Mouse (Mus musculus) liver, postnatal 0 days (tissue): Measurements from ENCODE around the gene Cox8c. TPM values are rescaled to one million over a fixed set of nuclear protein-coding genes. Genes with fewer than 3 reads are reported as not detected.

Experiments used
- ATAC-seq: fragments of 200-750 bp; cut with Nextera tagmentation; 2 replicates; pipeline ENCODE4 v1.8.0; 2017; ENCODE audit warnings: mild to moderate bottlenecking, moderate library complexity
- DNase-seq: peaks from one replicate; pipeline ENCODE4 v3.0.0-alpha.2; 2016
- H3K27ac ChIP-seq: fragments of 300-500 bp; sonication (generic); 2 replicates; pipeline ENCODE4 v1.5.1; 2014; ENCODE audit warnings: antibody characterized with exemption, moderate library complexity, mild to moderate bottlenecking, low read depth
- H3K27me3 ChIP-seq: fragments of 300-500 bp; sonication (generic); 2 replicates; pipeline ENCODE4 v1.6.1; 2014; ENCODE audit warnings: low read length, control low read depth, mixed read lengths; ENCODE audit not compliant: insufficient read depth
- H3K36me3 ChIP-seq: fragments of 300-500 bp; sonication (generic); replicated peaks from 2 replicates; pipeline ENCODE4 v1.6.1; 2014; ENCODE audit warnings: mild to moderate bottlenecking, control low read depth, low read length, moderate library complexity, mixed read lengths; ENCODE audit not compliant: insufficient read depth
- H3K4me1 ChIP-seq: fragments of 300-500 bp; sonication (generic); 2 replicates; pipeline ENCODE4 v1.6.1; 2014; ENCODE audit warnings: antibody characterized with exemption, mild to moderate bottlenecking, control low read depth; ENCODE audit not compliant: insufficient read depth
- H3K4me2 ChIP-seq: fragments of 300-500 bp; sonication (generic); 2 replicates; pipeline ENCODE4 v1.6.1; 2014; ENCODE audit warnings: low read depth, mild to moderate bottlenecking, low read length, moderate library complexity, mixed read lengths
- H3K4me3 ChIP-seq: fragments of 300-500 bp; sonication (generic); 2 replicates; pipeline ENCODE4 v1.5.1; 2014; ENCODE audit warnings: low read depth, low read length
- H3K9ac ChIP-seq: fragments of 300-500 bp; sonication (generic); replicated peaks from 2 replicates; pipeline ENCODE4 v1.6.1; 2014; ENCODE audit warnings: mild to moderate bottlenecking, moderate library complexity
- H3K9me3 ChIP-seq: fragments of 300-500 bp; sonication (generic); 2 replicates; pipeline ENCODE4 v1.6.1; 2016; ENCODE audit warnings: mild to moderate bottlenecking, control low read depth, low read length, mixed read lengths
- CTCF ChIP-seq: sonication (generic); IDR thresholded peaks from 2 replicates; pipeline ENCODE4 v1.5.1; 2016; ENCODE audit warnings: antibody characterized with exemption, low read depth
- EP300 ChIP-seq: IDR thresholded peaks from 2 replicates; pipeline ENCODE4 v1.6.1; 2016; ENCODE audit warnings: antibody characterized with exemption, low read depth, mild to moderate bottlenecking
- whole genome bisulfite sequencing: fragments of 180-500 bp; shearing (Covaris S2); extraction: QIAGEN DNeasy Blood & Tissue Kit; methylation state at CpG from one replicate; pipeline ENCODE4 v1.1.7; 2014; ENCODE audit not compliant: insufficient replicate concordance; 5-methylcytosine and 5-hydroxymethylcytosine counted together
- polyA plus RNA-seq: library from polyadenylated mRNA; unstranded; fragments of >200 nt; fragmentation: Nextera tagmentation; extraction: Ambion mirVana; gene quantifications from 2 replicates; pipeline ENCODE4 v1.2.1, GENCODE M21; 2015

Cox8c gene
- polyA plus RNA-seq, 1 experiment from 2014 or later = not detected

DNA sequence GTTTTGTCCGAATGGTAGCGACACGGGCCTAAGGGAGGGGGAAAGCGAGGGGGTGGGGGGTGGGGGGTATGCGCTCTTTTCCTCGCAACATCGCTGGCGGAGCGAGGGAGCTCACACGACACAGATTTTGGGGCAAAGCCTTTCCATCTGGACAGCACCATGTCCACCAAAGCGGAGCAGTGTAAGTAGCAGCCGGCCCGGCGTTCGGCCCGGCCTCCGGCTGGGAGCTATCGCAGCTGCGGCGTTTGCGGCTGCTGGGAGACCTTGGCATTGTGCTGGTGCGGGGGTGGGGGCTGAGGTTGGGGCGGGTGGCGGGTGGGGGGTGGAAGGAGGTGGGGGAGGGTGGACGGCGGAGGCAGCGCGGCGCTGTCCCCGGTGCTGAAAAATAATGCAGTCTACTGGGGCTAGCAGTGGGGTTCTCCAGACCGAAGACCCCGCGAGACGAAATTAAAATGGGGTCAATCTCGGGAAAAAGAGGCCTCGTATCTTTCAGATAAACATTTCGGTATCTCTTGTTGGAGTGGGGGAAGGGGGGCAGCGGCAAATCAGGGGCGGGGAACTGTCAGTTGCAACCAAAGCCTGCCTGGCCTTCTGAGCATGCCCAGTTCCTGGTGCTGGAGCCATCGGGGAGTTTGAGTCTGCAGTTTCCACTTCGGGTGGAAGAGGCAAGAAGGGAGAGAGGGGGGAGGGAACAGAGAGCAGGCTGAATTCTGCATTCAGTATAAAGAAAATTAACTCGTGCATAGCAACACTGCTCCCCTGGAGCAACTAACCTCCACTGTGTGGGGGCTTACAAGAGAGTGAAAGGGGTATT is 50.5 kb downstream of the Cox8c start:
- no peaks in the 10 kb centered on the region for H3K9me3 ChIP-seq
- H3K4me3 ChIP-seq = peak overlapping the region; percentile 49
- H3K4me1 ChIP-seq = peaks cover 9% of the 10 kb centered on the region; the same call in 1 of the 2 replicates
- TF ChIP-seq CTCF = no peak
- no peak for TF ChIP-seq EP300
- DNase-seq (peak; percentile 54), ATAC-seq (peak; percentile 48)
- H3K27me3 ChIP-seq = peaks cover 19% of the 10 kb centered on the region; the same call in 1 of the 2 replicates
- WGBS = under 1% methylated on average over 38 of the region's 42 CpGs
- H3K27ac ChIP-seq = no peak overlapping the region
- H3K4me2 ChIP-seq = peak overlapping the region; percentile 79
- no peak overlapping the region for H3K9ac ChIP-seq
- H3K36me3 ChIP-seq = no peaks in the 10 kb centered on the region

Other genes starting within 250 kb of the Cox8c start
- 3.6 TPM in 2 replicates for gene Itpk1, start 194.4 kb upstream of the Cox8c start, polyA plus RNA-seq
- gene Moap1, start 155.7 kb upstream of the Cox8c start, polyA plus RNA-seq = 4.2 and 4.9 TPM in 2 replicates
- gene Tmem251, start 155.6 kb upstream of the Cox8c start, polyA plus RNA-seq = 5.6 and 5.8 TPM in 2 replicates
- not detected in 2 replicates for gene Gm28051, start 141.6 kb upstream of the Cox8c start, polyA plus RNA-seq
- gene Gon7, start 141.5 kb upstream of the Cox8c start, polyA plus RNA-seq = 10.8 and 13.0 TPM in 2 replicates
- 11.5 and 12.5 TPM in 2 replicates for gene Ubr7, start 141.3 kb upstream of the Cox8c start, polyA plus RNA-seq
- 5.2 and 5.4 TPM in 2 replicates for gene Gm20604, start 140.6 kb upstream of the Cox8c start, polyA plus RNA-seq
- 4.6 and 4.7 TPM in 2 replicates for gene Btbd7, start 20.8 kb upstream of the Cox8c start, polyA plus RNA-seq
- gene Unc79, start 49.5 kb downstream of the Cox8c start, polyA plus RNA-seq = 0.01 TPM in 2 replicates